Mouse (Mus musculus) layer of hippocampus, adult 11-12 months (tissue): ENCODE data around the gene Frat2.
"Not testable (repeated sequence)": the region's sequence is repeated elsewhere in the genome, so short reads cannot be mapped to it uniquely, and the experiment has no call there.

Source experiments
- DNase-seq: peaks from one replicate; pipeline ENCODE4 v3.0.0; 2022; ENCODE audit warnings: low spot score

Gene Frat2

DNA sequence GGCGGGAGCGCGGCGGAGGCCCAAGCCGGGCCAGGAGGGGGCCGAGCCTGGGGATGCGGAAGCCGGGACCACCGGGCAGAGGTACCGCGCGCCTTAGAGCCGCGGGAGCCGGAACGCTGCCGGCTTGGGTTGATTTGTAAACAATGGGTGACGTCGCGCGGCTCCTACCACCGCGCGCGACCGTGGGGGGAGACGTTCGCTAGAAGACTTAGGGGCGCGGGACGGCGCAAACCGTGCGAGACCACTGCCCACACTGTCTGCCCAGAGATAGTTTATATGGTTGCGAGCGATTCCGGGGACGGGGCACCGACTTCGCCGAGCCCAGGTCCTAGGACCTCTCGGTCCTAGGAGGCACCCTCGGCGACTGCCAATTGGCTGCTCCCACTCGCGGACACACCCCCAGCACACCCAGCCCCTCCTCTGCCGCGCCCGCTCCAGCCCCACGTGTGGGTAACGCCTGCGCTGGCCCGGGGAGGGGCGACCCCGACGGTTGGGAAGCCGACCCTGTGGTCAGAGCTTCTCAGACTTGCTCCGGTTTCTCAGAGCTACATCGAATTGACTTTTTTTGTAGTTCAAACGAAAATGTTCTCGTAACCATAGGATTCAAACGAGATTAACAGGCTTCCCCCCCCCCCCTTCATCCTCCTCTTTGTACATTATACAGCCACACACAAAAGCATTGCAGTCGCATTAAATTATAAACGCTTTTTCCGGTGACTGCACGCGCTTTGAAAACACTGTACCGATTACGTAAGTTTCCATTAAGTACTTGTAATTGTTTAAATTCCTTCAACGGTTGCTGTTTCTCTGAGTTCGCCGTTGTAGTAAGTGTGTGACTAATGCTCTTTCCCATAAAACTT, at the start of gene Frat2:
TSS of gene Frat2 (minus strand) at position 141 of the 860 bp plus-strand sequence.
- DNase-seq = peak; percentile 86

- no peak for DNase-seq
These were observed 48.4 kb upstream of the Frat2 start for GRCm38 (mm10) chr19:41896319-41896711.

- DNase-seq = peak; percentile 87
These were observed 47.8 kb upstream of the Frat2 start, which contains the start of gene Rrp12 for GRCm38 (mm10) chr19:41895460-41896318. Rrp12 (minus strand) TSS chr19:41896173.

DNA sequence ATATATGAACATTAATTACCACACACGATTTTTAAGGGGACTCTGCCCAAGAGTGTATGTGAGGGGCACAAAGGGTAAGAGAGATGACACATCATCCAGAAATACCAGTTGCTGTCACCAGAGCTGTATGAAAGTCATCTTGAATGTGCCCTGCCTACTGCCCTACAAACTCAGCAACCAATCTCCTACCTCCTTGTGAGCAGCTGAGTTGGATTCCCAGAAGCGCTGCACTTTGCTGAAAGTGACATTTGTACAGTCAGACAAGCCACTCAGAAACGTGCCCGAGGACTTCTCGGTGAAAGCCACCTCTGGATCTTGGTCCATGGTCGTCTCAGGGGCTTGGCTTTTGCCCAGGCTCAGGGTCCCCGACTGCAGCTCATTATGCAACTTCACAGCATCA, 47.0 kb upstream of the Frat2 start:
- DNase-seq = no peak

- DNase-seq = no peak
These were observed 40.3 kb upstream of the Frat2 start for GRCm38 (mm10) chr19:41888191-41888590.

DNA sequence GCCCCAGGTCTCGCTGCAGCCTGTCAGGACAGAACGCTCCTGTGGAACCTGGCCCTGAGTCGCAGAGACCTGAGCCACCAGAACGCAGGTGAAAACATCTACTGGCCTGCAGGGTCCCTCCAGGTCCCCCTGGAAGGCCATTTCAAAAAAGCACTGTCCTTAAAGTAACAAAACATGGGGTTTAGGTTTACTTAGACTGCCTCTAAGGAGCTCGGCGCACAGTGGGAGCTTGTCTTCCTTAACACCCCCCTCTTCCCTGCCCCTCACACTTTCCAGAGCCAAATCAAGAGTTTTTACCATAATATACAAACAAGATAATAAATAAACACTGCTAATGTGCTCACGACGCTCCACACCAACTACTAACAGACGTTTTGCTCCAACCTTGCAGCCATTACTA, 36.0 kb upstream of the Frat2 start:
- DNase-seq = no peak

DNA sequence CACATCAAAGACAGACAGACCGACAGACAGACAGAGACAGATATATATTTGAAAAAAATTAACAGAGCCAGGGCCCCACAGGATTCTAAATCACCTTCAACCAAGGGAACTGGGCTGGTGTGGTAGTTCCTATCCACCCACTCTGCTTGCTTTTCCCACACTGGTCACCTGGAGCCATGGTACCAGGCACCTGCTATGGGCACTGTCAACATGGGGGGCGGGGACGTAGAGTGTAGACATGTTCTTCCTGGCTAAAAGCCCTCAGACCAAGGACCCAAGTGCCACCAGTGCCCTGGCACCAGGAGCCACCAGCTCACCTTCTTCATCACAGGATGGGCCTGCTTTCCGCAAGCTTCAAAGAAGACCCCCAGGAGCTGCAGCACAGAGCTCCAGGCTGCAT, 33.9 kb upstream of the Frat2 start:
- DNase-seq = no peak

GRCm38 (mm10) chr19:41874356-41874755, 26.4 kb upstream of the Frat2 start:
- DNase-seq = no peak

GRCm38 (mm10) chr19:41872285-41872684, 24.4 kb upstream of the Frat2 start:
- DNase-seq = peak; percentile 36

- not testable (repeated sequence) for DNase-seq
These were observed 22.0 kb upstream of the Frat2 start for GRCm38 (mm10) chr19:41869946-41870345.

GRCm38 (mm10) chr19:41869296-41869695, 21.4 kb upstream of the Frat2 start:
- peak; percentile 13 for DNase-seq

DNA sequence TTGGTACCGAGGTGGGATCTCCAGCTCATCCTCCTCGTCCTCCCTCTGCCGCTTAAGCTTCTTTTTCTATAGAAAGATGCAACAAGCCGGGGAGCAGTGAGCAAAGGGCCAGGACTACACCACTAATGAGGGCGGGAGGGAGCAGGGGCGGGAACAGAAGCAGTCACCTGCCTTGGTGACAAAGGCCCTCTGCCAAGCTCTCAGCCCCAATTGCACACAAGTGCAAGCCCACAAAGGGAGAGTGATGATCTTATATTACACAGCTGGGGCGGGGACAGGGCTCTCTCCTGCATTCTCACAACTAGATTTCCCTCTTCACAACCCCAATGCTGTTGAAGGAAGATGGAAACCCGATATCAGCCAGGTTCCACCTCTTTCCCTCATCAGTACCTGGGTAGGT, 18.8 kb upstream of the Frat2 start:
- no peak for DNase-seq

GRCm38 (mm10) chr19:41857816-41858310, 9.9 kb upstream of the Frat2 start:
- DNase-seq = no peak

- no peak for DNase-seq
These were observed 9.3 kb upstream of the Frat2 start for GRCm38 (mm10) chr19:41857086-41857762.

DNA sequence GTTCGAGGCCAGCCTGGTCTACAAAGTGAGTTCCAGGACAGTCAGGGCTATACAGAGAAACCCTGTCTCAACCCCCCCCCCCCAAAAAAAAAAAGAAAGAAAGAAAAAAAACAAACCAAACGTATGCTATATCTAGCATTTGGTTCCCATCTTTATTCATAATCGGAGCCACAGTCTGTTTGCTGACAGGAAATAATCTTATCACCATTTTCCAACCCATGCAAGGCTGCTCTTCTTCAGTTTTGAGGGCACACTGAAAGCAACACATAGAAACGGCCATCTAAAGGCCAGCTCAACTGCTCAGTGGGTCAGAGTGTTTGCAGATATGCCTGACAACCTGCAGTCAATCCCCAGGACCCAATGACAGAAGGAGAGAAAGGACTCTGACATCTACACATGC, 4.5 kb upstream of the Frat2 start:
- DNase-seq = no peak

- no peak for DNase-seq
These were observed 3.0 kb upstream of the Frat2 start for GRCm38 (mm10) chr19:41850719-41851543.

DNA sequence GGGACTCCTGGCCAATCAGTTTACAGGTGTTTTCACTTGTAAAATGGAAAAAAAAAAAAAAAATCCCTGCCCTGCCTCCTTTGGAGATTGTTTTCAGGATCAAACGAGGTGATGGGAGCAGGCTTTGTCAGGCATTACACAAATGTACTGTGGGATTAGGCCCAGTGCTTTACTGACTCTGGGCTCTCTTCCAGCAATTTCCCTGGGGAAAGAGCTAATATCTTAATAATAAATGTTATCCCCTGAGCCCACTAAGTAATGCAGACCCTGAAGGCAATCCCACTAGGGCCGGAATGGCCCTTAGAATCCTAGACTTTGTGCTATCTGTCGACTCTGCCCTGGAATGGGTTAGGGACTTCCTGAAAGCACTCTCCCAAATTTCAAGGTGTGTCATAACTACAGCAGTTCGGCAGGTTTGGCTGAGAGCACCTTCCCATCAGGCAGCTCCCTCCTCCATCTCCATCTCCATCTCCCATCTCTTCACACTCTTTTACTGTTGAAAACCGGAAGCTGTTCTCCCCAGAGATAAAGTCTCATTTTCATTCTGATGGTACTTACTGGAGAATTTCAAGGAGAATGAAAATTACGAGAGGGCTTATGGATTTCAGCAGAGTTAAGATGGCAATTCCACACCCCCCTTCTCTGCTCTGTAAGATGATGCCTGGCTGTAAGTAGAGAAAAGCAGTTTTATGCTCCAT, 2.2 kb upstream of the Frat2 start:
- no peak for DNase-seq

DNA sequence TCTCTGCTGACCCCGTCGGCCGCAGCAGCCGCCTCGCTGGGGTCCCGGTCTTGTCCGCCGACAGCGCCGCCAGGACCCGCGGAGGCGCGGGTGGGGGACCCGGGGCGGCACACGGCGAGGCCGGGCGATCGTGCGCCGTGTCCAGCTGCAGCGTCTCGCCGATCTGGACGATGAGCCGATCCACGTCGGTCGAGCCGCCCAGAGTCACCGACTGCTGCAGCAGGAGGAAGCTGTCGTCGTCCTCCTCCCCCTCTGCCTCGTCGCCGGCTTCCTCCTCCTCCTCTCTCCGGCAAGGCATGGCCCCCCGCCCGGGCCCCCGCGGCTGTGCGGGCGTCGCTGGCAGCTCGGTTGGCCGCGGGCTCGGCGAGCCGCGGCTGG, 329 bp downstream of the Frat2 start:
- DNase-seq = not testable (repeated sequence)

GRCm38 (mm10) chr19:41847091-41847581, 796 bp downstream of the Frat2 start:
- peak; percentile 24 for DNase-seq

- no peak for DNase-seq
These were observed 1.4 kb downstream of the Frat2 start for GRCm38 (mm10) chr19:41846366-41847090.
